Mouse (Mus musculus) heart, postnatal 14 days (tissue): Measurements from ENCODE around the gene Ube2q2. TPM values are rescaled to one million over a fixed set of nuclear protein-coding genes. Genes with fewer than 3 reads are reported as not detected.

Source experiments
- DNase-seq, 2 experiments: peaks; one replicate each; pipeline ENCODE4 v3.0.0; 2021 to 2022
- intact Hi-C: fragments of 180-260 bp; cut with DNase I; formaldehyde crosslinking; loops from one replicate; pipeline ENCODE4 v1.15.1; 2025
- total RNA-seq, 2 experiments: library from RNA; stranded (reverse); gene quantifications; 2 replicates each; pipeline ENCODE4 v1.2.3; 2021

The Ube2q2 gene
- total RNA-seq, 2 experiments from 2014 or later = 25.1 to 26.3 TPM

GRCm38 (mm10) chr9:55152935-55153334 is 4.3 kb downstream of the Ube2q2 start:
- intact Hi-C loops = loop anchor here (5.0 kb wide), 1 partner anchor 54 kb away; the partner anchor contains the start of gene Fbxo22

DNA sequence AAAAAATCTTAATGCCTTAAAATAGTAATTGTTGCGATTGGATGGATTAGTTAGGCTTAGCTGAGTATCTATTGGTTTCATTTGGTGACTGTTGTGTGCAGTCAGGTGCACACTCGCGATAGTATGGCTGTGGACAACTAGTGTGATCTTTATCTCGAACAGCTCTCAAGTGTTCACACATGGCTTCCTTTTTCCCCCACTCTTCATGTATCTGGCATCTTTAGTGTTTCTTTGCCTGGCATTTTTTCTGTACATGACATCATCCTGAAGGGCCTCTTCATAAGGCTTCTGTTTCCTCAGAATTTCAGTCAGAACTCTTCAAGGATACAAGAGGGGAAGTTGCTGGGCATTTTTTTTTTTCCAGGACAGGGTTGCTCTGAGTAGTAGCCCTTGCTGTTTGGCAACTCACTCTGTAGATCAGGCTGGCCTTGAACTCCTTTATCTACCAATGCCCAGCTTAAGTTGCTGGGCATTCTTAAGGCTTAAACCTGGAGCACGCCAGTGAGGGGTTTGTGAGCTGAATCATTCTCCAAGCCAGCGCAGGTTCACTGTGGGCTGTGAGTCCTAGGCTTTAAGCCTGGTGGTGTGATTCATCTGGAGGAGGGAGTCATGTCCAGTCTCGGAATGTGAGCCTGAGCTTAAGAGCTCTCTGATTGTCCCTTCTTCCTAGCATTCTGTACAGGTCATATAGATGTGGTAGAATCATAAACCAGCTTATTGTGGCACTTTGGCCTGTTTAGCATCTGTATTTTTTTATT is 22.2 kb downstream of the Ube2q2 start:
- intact Hi-C loops = no loop called here
- DNase-seq = no peak

More at GRCm38 (mm10) chr9:55152935-55153334, 4.3 kb downstream of the Ube2q2 start:
- DNase-seq = no peak

DNA sequence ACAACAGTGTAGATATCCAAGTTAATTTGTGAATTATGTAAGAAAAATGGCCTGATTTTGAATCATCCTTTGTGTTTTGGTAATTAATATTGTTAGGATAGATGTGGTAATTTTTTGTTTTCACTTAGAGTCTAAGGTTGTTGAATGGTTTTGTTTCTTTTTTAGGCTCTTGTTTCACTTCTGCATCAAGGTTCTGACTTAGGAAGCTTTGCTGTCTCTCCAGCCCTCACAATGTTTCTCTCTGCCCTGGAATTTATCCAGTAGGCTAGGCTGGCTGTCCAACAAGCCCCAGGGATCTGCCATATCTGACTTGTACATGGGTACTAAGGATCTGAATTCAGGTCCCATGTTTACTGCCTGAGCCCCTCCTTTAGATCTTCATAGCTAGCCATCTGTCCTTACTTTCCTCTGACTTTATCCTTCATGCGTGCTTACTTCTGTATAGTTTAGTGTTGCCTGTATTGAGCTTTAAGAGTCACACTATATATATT is 23.6 kb downstream of the Ube2q2 start:
- intact Hi-C loops = no loop called here
- DNase-seq = no peak

- intact Hi-C loops = no loop called here
- DNase-seq = no peak
These were observed 25.6 kb downstream of the Ube2q2 start for GRCm38 (mm10) chr9:55174235-55174634.

- no peak for DNase-seq
- intact Hi-C loops = no loop called here
These were observed 47.2 kb downstream of the Ube2q2 start for GRCm38 (mm10) chr9:55195876-55196275.

DNA sequence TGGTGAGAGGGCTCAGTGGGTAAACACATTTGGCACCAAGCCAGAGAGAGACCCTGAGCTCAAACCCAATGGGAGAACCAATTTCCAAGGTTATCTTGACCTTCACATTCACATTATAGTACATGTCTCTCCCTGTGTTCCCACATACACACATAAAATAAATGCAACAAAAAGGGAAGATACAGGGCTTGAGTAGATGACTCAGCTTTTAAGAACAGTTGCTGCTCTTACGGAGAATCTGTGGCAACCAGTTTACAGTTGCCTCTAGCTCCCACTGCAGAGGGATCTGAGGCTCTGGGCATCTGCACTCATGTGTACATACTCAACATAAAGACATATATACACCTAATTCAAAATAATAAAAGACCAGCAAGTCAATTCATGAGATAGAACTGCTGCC is 49.6 kb downstream of the Ube2q2 start:
- no peak for DNase-seq
- intact Hi-C loops = no loop called here

- DNase-seq = peak in 1 of 2 experiments; percentile 13
- intact Hi-C loops = no loop called here
These were observed 50.7 kb downstream of the Ube2q2 start for GRCm38 (mm10) chr9:55199348-55199747.

GRCm38 (mm10) chr9:55208458-55208789 is 59.8 kb downstream of the Ube2q2 start:
- intact Hi-C loops = loop anchor here (5.0 kb wide), 1 partner anchor 56 kb away; no protein-coding TSS in a partner anchor
- DNase-seq = no peak

DNA sequence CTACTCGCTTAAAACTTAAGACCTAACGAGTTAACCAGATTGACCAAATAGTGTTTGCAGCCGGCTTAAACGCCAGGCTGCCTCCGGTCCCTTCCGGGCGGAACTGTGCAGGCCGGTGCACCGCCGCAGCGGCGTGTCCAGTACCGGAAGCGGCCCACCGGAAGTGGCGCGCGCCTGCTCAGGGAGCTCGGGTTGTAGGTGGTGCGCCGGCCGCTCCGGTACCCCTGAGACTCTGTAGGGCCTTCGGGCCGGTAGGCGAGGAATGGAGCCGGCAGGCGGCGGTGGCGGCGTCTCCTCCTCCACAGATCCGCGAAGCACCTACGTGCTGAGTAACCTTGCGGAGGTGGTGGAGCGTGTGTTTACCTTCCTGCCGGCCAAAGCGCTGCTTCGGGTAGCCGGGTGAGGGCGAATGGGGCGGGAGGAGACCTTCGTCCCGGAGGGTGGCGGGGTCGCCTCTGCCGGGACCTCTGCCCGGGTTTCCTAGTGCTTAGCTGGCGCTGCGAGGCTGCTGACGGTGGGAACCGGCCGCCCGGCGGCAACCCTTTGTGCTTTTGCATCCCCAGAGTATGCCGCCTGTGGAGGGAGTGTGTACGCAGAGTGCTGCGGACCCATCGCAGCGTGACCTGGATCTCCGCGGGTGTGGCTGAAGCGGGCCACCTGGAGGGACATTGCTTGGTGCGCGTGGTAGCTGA is 60.3 kb downstream of the Ube2q2 start, which contains the start of gene Fbxo22:
Gene Fbxo22 (plus strand): TSS at position 136 of the 692 bp plus-strand sequence.
- peak; percentile 87 to 91 for DNase-seq
- intact Hi-C loops = loop anchor here (5.0 kb wide), 1 partner anchor 57 kb away; no protein-coding TSS in a partner anchor

DNA sequence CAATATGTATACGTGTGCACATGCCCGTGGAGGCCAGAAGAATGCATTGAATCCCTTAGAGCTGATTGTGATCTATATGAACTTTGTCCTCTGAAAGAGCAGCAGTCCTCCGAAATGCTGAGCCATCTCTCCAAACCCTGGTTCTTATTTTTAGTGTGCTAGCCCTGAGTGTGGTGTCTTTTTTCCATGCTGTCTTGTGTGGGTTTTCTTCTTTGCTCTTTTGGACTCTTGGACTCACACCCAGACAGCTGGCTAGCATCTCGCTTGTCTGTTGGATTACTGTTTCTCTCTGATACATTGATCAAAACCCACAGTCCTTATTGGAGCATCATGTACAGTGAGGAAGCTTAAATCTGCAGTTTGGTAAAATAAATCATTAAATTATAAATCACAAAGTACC is 63.0 kb downstream of the Ube2q2 start:
- intact Hi-C loops = no loop called here
- no peak for DNase-seq

- DNase-seq = no peak
- intact Hi-C loops = no loop called here
These were observed 64.7 kb downstream of the Ube2q2 start for GRCm38 (mm10) chr9:55213396-55213795.

GRCm38 (mm10) chr9:55215056-55215455 is 66.4 kb downstream of the Ube2q2 start:
- DNase-seq = no peak
- intact Hi-C loops = no loop called here

GRCm38 (mm10) chr9:55215648-55216047 is 67.0 kb downstream of the Ube2q2 start:
- no peak for DNase-seq
- intact Hi-C loops = no loop called here

DNA sequence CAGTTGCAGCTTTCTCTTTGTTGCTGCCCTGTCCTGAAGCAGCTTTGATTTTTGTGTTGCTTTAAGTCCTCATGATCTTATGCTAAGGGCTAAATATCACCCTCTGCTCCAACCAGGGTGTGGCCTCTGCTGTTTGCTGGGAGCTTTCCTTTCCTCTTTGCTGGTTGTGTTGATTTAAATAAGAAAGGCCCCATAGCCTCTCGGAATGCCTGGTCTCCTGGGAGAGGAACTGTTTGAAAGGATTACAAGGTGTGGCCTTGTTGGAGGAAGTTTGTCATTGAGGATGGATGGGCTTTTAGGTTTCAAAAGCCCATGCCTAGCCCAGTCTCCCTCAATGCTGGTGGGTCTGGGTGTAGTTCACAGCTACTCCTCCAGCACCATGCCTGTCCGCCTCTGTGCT is 67.4 kb downstream of the Ube2q2 start:
- DNase-seq = no peak
- intact Hi-C loops = no loop called here

- no peak for DNase-seq
These were observed 68.7 kb downstream of the Ube2q2 start for GRCm38 (mm10) chr9:55217381-55217780.

GRCm38 (mm10) chr9:55225165-55225737 is 76.6 kb downstream of the Ube2q2 start:
- no peak for DNase-seq
- intact Hi-C loops = no loop called here

More at GRCm38 (mm10) chr9:55217381-55217780, 68.7 kb downstream of the Ube2q2 start:
- intact Hi-C loops = no loop called here

DNA sequence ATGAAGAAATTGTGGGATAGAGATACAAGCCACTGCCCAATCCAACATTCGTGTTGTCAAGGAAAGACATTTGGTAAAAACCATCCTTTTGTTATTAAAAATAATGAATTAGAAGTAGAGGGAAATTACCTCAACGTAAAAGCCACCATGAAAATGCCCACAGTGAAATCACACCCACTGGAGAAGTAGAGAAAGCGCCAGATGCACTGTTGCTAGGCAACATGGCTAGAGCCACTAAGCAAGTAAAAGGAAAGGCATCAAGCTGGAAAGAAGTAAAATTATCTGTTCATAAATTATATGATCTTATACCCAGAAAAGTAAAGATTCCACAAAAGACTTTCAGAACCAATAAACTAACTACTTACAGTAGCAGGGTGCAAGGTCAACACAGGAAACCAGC is 77.6 kb downstream of the Ube2q2 start:
- intact Hi-C loops = no loop called here
- DNase-seq = no peak

- intact Hi-C loops = no loop called here
- no peak for DNase-seq
These were observed 79.5 kb downstream of the Ube2q2 start for GRCm38 (mm10) chr9:55228149-55228548.

DNA sequence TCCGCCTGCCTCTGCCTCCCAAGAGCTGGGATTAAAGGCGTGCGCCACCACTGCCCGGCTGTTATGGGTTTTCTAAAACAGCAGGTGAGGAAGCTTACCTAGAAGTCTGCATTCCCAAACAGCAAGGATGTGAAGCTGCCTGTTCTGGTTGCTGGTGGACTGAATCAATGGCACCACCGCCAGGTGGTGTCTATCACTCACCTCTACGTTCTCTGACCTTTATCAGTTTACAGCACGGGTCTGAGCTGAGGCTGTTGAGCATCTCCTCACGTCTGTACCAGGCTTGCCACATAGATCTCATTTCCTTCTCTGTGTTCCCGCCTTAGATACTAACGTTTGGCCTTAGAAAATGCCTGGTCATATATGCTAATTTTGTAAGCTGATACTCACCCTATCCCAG is 80.4 kb downstream of the Ube2q2 start:
- intact Hi-C loops = no loop called here
- no peak for DNase-seq

- intact Hi-C loops = loop anchor here (5.0 kb wide), 1 partner anchor 81 kb away; no protein-coding TSS in a partner anchor
- DNase-seq = no peak
These were observed 82.9 kb downstream of the Ube2q2 start for GRCm38 (mm10) chr9:55231544-55231943.

DNA sequence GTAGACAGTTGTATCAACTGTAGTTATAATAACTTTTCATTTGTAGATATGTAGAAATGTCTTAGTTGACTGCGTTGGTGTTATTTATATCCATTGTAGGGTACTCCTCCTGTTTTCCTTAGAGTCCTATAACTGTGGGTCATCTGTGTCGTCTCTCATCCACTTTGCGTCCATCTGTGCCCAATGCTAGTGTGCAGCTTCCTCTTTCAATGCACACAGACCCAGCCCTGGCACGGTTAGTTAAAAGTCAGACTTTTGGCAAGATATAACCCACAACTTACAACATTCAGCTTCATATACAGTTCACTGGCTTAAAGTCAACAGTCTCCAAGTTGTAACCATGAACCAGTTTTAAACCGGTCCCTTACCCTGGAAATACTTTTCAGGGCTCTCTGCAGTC is 83.5 kb downstream of the Ube2q2 start:
- no peak for DNase-seq
- intact Hi-C loops = loop anchor here (5.0 kb wide), 1 partner anchor 80 kb away; no protein-coding TSS in a partner anchor
